Mouse (Mus musculus) ES-CJ7 (cell line): ENCODE measurements around the gene Pet100.

ENCODE experiments used
- DNase-seq: peaks from one replicate; pipeline ENCODE4 v3.0.0; 2011; ENCODE audit warnings: low read depth, low spot score

Pet100 gene

GRCm38 (mm10) chr8:3621199-3621970, at the start of gene Pet100, which contains the start of gene Xab2:
Gene Pet100 (plus strand): TSS chr8:3621548.
Gene Xab2 (minus strand): TSS chr8:3621316.
- DNase-seq, result peak; percentile 100

- DNase-seq, result peak; percentile 75
Measured at GRCm38 (mm10) chr8:3574546-3574945, 46.8 kb upstream of the Pet100 start.

GRCm38 (mm10) chr8:3576211-3576960, 45.0 kb upstream of the Pet100 start:
- peak; percentile 77 for DNase-seq

GRCm38 (mm10) chr8:3579390-3580364, 41.7 kb upstream of the Pet100 start:
- peak; percentile 50 for DNase-seq

- peak; percentile 69 for DNase-seq
Measured at GRCm38 (mm10) chr8:3581961-3582360, 39.4 kb upstream of the Pet100 start.

GRCm38 (mm10) chr8:3586452-3586851, 34.9 kb upstream of the Pet100 start:
- DNase-seq, result no peak

- no peak for DNase-seq
Measured at GRCm38 (mm10) chr8:3586993-3587390, 34.4 kb upstream of the Pet100 start, which contains the start of gene Camsap3. Gene Camsap3 (plus strand): TSS chr8:3587293.

GRCm38 (mm10) chr8:3587391-3588257, 33.7 kb upstream of the Pet100 start:
- peak; percentile 83 for DNase-seq

- no peak for DNase-seq
Measured at GRCm38 (mm10) chr8:3588258-3588633, 33.1 kb upstream of the Pet100 start.

GRCm38 (mm10) chr8:3593470-3593869, 27.9 kb upstream of the Pet100 start:
- DNase-seq, result no peak

GRCm38 (mm10) chr8:3594466-3594865, 26.9 kb upstream of the Pet100 start:
- no peak for DNase-seq

- peak; percentile 82 for DNase-seq
Measured at GRCm38 (mm10) chr8:3598054-3598453, 23.3 kb upstream of the Pet100 start.

GRCm38 (mm10) chr8:3599219-3599618, 22.1 kb upstream of the Pet100 start:
- peak; percentile 75 for DNase-seq

- DNase-seq, result no peak
Measured at GRCm38 (mm10) chr8:3600401-3600800, 20.9 kb upstream of the Pet100 start.

GRCm38 (mm10) chr8:3603439-3603838, 17.9 kb upstream of the Pet100 start:
- DNase-seq, result no peak

- no peak for DNase-seq
Measured at GRCm38 (mm10) chr8:3606593-3606992, 14.8 kb upstream of the Pet100 start.

- DNase-seq, result no peak
Measured at GRCm38 (mm10) chr8:3607822-3608221, 13.5 kb upstream of the Pet100 start.

GRCm38 (mm10) chr8:3609046-3609815, 12.1 kb upstream of the Pet100 start:
- DNase-seq, result no peak

GRCm38 (mm10) chr8:3609816-3610150, 11.6 kb upstream of the Pet100 start:
- DNase-seq, result no peak

GRCm38 (mm10) chr8:3622119-3622518, 771 bp downstream of the Pet100 start:
- DNase-seq, result no peak
